Mouse (Mus musculus) embryo, embryonic 11.5 days (tissue): ENCODE results near the gene Phlpp2.

Experiments used
- DNase-seq: peaks from one replicate; pipeline ENCODE4 v3.0.0-alpha.2; 2012; ENCODE audit warnings: low read depth, low spot score

The Phlpp2 gene

GRCm38 (mm10) chr8:109902379-109902778 is 34.0 kb downstream of the Phlpp2 start:
- DNase-seq, result no peak

GRCm38 (mm10) chr8:109903909-109904469 is 35.6 kb downstream of the Phlpp2 start:
- no peak for DNase-seq

- no peak for DNase-seq
Measured at GRCm38 (mm10) chr8:109904928-109905668, 36.8 kb downstream of the Phlpp2 start.

GRCm38 (mm10) chr8:109906907-109907306 is 38.6 kb downstream of the Phlpp2 start:
- DNase-seq, result no peak

GRCm38 (mm10) chr8:109907376-109907775 is 39.0 kb downstream of the Phlpp2 start:
- no peak for DNase-seq

- peak; percentile 19 for DNase-seq
Measured at GRCm38 (mm10) chr8:109917277-109917676, 48.9 kb downstream of the Phlpp2 start.

- no peak for DNase-seq
Measured at GRCm38 (mm10) chr8:109920406-109921390, 52.4 kb downstream of the Phlpp2 start.

GRCm38 (mm10) chr8:109941606-109942360 is 73.4 kb downstream of the Phlpp2 start:
- no peak for DNase-seq

GRCm38 (mm10) chr8:109945153-109945632 is 76.9 kb downstream of the Phlpp2 start:
- DNase-seq, result no peak

- no peak for DNase-seq
Measured at GRCm38 (mm10) chr8:109945694-109946093, 77.4 kb downstream of the Phlpp2 start.

- no peak for DNase-seq
Measured at GRCm38 (mm10) chr8:109946272-109946671, 77.9 kb downstream of the Phlpp2 start.

- DNase-seq, result no peak
Measured at GRCm38 (mm10) chr8:109947447-109948284, 79.3 kb downstream of the Phlpp2 start.

- DNase-seq, result no peak
Measured at GRCm38 (mm10) chr8:109948285-109948564, 79.9 kb downstream of the Phlpp2 start.

- DNase-seq, result no peak
Measured at GRCm38 (mm10) chr8:109952171-109952570, 83.8 kb downstream of the Phlpp2 start.

- DNase-seq, result no peak
Measured at GRCm38 (mm10) chr8:109954486-109954948, 86.2 kb downstream of the Phlpp2 start.

GRCm38 (mm10) chr8:109957167-109958028 is 89.1 kb downstream of the Phlpp2 start:
- DNase-seq, result no peak

- no peak for DNase-seq
Measured at GRCm38 (mm10) chr8:109958036-109958655, 89.8 kb downstream of the Phlpp2 start.

- no peak for DNase-seq
Measured at GRCm38 (mm10) chr8:109959112-109959511, 90.8 kb downstream of the Phlpp2 start.
